Mouse (Mus musculus): Measurements from ENCODE around the gene Xpo6.

DNA sequence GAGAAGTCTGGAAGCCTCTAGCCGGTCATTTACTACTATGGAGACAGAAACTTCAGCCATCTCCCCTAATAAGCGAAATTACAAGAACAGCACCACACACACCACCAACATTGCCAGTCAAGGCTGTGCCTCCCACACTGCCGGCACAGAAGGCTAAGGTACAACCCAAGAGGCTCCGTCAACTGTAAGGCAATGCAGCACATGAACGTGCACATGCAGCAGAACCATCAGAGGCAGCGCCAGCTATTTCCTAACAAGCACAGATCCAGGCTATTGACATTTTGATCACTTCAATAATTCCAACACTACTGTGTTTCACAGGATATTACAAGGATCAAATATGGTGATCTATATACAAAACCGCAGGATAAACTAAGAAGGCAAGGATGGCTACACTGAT is 24.8 kb downstream of the Xpo6 start:
- TF ChIP-seq CTCF (IDR thresholded peaks at IDR 0.05; ENCODE audit: extremely low read depth, insufficient read depth, low read length): no peak
- no peak for TF ChIP-seq POLR2A (IDR thresholded peaks at IDR 0.05; ENCODE audit: extremely low read depth, insufficient read depth, low read length)
